Mouse (Mus musculus) MEL (cell line): Measurements from ENCODE around the gene Trib3. TPM values are rescaled to one million over a fixed set of nuclear protein-coding genes. Genes with fewer than 3 reads are reported as not detected.
A peak's percentile ranks its signal among the peaks of the same experiment; 100 is the strongest.

ENCODE experiments used
- DNase-seq: peaks from one replicate; pipeline ENCODE4 v3.0.0; 2011; ENCODE audit warnings: low read depth, low spot score
- H3K27ac ChIP-seq: 2 replicates; pipeline ENCODE4 v1.5.1; 2012; ENCODE audit warnings: low read depth, mild to moderate bottlenecking, control low read depth, low read length, moderate library complexity; ENCODE audit not compliant: control insufficient read depth
- H3K27me3 ChIP-seq, 2 experiments: fragments of 150-350 bp in 1 of 2; sonication (generic) in 1 of 2; 2 replicates each; pipeline ENCODE4 v1.6.1; 2012; ENCODE audit warnings: low read length in 2 of 2, mild to moderate bottlenecking in 2 of 2, improper control_type of control experiment in 1 of 2, moderate library complexity in 1 of 2; ENCODE audit not compliant: insufficient read depth in 2 of 2, control insufficient read depth in 1 of 2
- H3K36me3 ChIP-seq, 2 experiments: 2 replicates each; pipeline ENCODE4 v1.6.1; 2012 to 2014; ENCODE audit warnings: low read length in 2 of 2, improper control_type of control experiment in 1 of 2, inconsistent platforms in 1 of 2, mild to moderate bottlenecking in 1 of 2; ENCODE audit not compliant: insufficient read depth in 2 of 2, control insufficient read depth in 1 of 2
- H3K4me1 ChIP-seq, 2 experiments: fragments of 150-350 bp in 1 of 2; sonication (generic) in 1 of 2; 2 replicates each; pipeline ENCODE4 v1.6.1; 2012; ENCODE audit warnings: low read length in 2 of 2, improper control_type of control experiment in 1 of 2, mild to moderate bottlenecking in 1 of 2; ENCODE audit not compliant: insufficient read depth in 2 of 2, control insufficient read depth in 1 of 2
- H3K4me3 ChIP-seq, 2 experiments: fragments of 150-350 bp in 1 of 2; sonication (generic) in 1 of 2; 2 replicates each; pipeline ENCODE4 v1.5.1; 2012; ENCODE audit warnings: low read depth in 2 of 2, low read length in 2 of 2, mild to moderate bottlenecking in 2 of 2, moderate library complexity in 2 of 2, control low read depth in 1 of 2, improper control_type of control experiment in 1 of 2; ENCODE audit not compliant: control insufficient read depth in 1 of 2, insufficient read depth in 1 of 2
- H3K79me2 ChIP-seq: 2 replicates; pipeline ENCODE4 v1.6.1; 2012; ENCODE audit warnings: mild to moderate bottlenecking, low read length, moderate library complexity; ENCODE audit not compliant: control insufficient read depth, poor library complexity, insufficient read depth
- H3K9ac ChIP-seq: 2 replicates; pipeline ENCODE4 v1.6.1; 2012; ENCODE audit warnings: low read depth, mild to moderate bottlenecking, control low read depth, low read length, moderate library complexity; ENCODE audit not compliant: control insufficient read depth, poor library complexity, severe bottlenecking
- H3K9me3 ChIP-seq: fragments of 150-350 bp; sonication (generic); replicated peaks from 2 replicates; pipeline ENCODE4 v1.6.1; 2012; ENCODE audit warnings: mild to moderate bottlenecking, low read length, improper control_type of control experiment, moderate library complexity; ENCODE audit not compliant: insufficient read depth
- BHLHE40 ChIP-seq: IDR thresholded peaks from 2 replicates; pipeline ENCODE4 v1.6.1; 2012; ENCODE audit warnings: low read depth, mild to moderate bottlenecking, inconsistent platforms, low read length, improper control_type of control experiment, borderline replicate concordance
- CHD1 ChIP-seq: IDR thresholded peaks from 2 replicates; pipeline ENCODE4 v1.6.1; 2012; ENCODE audit warnings: low read depth, mild to moderate bottlenecking, inconsistent platforms, low read length, improper control_type of control experiment
- CHD2 ChIP-seq: IDR thresholded peaks from 2 replicates; pipeline ENCODE4 v1.6.1; 2011; ENCODE audit warnings: low read length, improper control_type of control experiment
- CTCF ChIP-seq, 3 experiments: IDR thresholded peaks in 2 of 3; conservative IDR thresholded peaks in 1 of 3; 2 replicates each; pipeline ENCODE4 v1.5.1; 2011 to 2012; ENCODE audit warnings: low read length in 3 of 3, low read depth in 2 of 3, mild to moderate bottlenecking in 2 of 3, improper control_type of control experiment in 1 of 3, inconsistent platforms in 1 of 3, mixed read lengths in 1 of 3, moderate library complexity in 1 of 3; ENCODE audit not compliant: control insufficient read depth in 1 of 3, insufficient read depth in 1 of 3, poor library complexity in 1 of 3, severe bottlenecking in 1 of 3
- ELF1 ChIP-seq: IDR thresholded peaks from 2 replicates; pipeline ENCODE4 v1.6.1; 2014; ENCODE audit warnings: low read depth, mild to moderate bottlenecking, inconsistent platforms, low read length, improper control_type of control experiment, moderate library complexity
- EP300 ChIP-seq, 2 experiments: IDR thresholded peaks; 2 replicates each; pipeline ENCODE4 v1.6.1; 2011; ENCODE audit warnings: improper control_type of control experiment in 2 of 2, low read length in 2 of 2, low read depth in 1 of 2, mild to moderate bottlenecking in 1 of 2
- ETS1 ChIP-seq: IDR thresholded peaks from 2 replicates; pipeline ENCODE4 v1.6.1; 2012; ENCODE audit warnings: low read depth, mild to moderate bottlenecking, inconsistent platforms, low read length, improper control_type of control experiment, moderate library complexity
- GABPA ChIP-seq: IDR thresholded peaks from 2 replicates; pipeline ENCODE4 v1.6.1; 2012; ENCODE audit warnings: low read depth, mild to moderate bottlenecking, inconsistent platforms, low read length, improper control_type of control experiment, moderate library complexity
- GATA1 ChIP-seq: IDR thresholded peaks from 2 replicates; pipeline ENCODE4 v1.6.1; 2011; ENCODE audit warnings: low read depth, low read length, improper control_type of control experiment
- HCFC1 ChIP-seq: IDR thresholded peaks from 2 replicates; pipeline ENCODE4 v1.6.1; 2012; ENCODE audit warnings: low read depth, mild to moderate bottlenecking, inconsistent platforms, low read length, improper control_type of control experiment, moderate library complexity
- KAT2A ChIP-seq: conservative IDR thresholded peaks from 2 replicates; pipeline ENCODE4 v1.6.1; 2012; ENCODE audit warnings: low read depth, low read length, improper control_type of control experiment, inconsistent platforms
- MAX ChIP-seq: IDR thresholded peaks from 2 replicates; pipeline ENCODE4 v1.6.1; 2011; ENCODE audit warnings: low read length, improper control_type of control experiment
- MAZ ChIP-seq: IDR thresholded peaks from 2 replicates; pipeline ENCODE4 v1.6.1; 2012; ENCODE audit warnings: low read depth, mild to moderate bottlenecking, inconsistent platforms, low read length, improper control_type of control experiment
- MEF2A ChIP-seq: IDR thresholded peaks from 2 replicates; pipeline ENCODE4 v1.6.1; 2014; ENCODE audit warnings: low read depth, mild to moderate bottlenecking, inconsistent platforms, low read length, improper control_type of control experiment; ENCODE audit not compliant: poor library complexity, insufficient replicate concordance, severe bottlenecking; ENCODE audit errors: extremely low read depth
- MXI1 ChIP-seq: IDR thresholded peaks from 2 replicates; pipeline ENCODE4 v1.6.1; 2011; ENCODE audit warnings: mild to moderate bottlenecking, low read depth, low read length, improper control_type of control experiment
- MYB ChIP-seq: IDR thresholded peaks from 2 replicates; pipeline ENCODE4 v1.6.1; 2011; ENCODE audit warnings: mild to moderate bottlenecking, low read depth, low read length, improper control_type of control experiment
- MYC ChIP-seq: IDR thresholded peaks from 2 replicates; pipeline ENCODE4 v1.6.1; 2011; ENCODE audit warnings: low read depth, mild to moderate bottlenecking, low read length, improper control_type of control experiment, moderate library complexity
- NELFE ChIP-seq: IDR thresholded peaks from 2 replicates; pipeline ENCODE4 v1.6.1; 2011; ENCODE audit warnings: low read depth, low read length, improper control_type of control experiment
- NRF1 ChIP-seq: IDR thresholded peaks from 2 replicates; pipeline ENCODE4 v1.6.1; 2014; ENCODE audit warnings: low read depth, mild to moderate bottlenecking, inconsistent platforms, low read length, improper control_type of control experiment, moderate library complexity; ENCODE audit not compliant: poor library complexity, insufficient read depth, severe bottlenecking
- POLR2A ChIP-seq, 2 experiments: IDR thresholded peaks; 2 replicates each; pipeline ENCODE4 v1.6.1; 2011 to 2012; ENCODE audit warnings: low read length in 2 of 2, mild to moderate bottlenecking in 2 of 2, control low read depth in 1 of 2, improper control_type of control experiment in 1 of 2, low read depth in 1 of 2, moderate library complexity in 1 of 2; ENCODE audit not compliant: control insufficient read depth in 1 of 2, insufficient read depth in 1 of 2, poor library complexity in 1 of 2
- POLR2AphosphoS2 ChIP-seq: IDR thresholded peaks from 2 replicates; pipeline ENCODE4 v1.6.1; 2011; ENCODE audit warnings: low read length, improper control_type of control experiment
- RAD21 ChIP-seq: IDR thresholded peaks from 2 replicates; pipeline ENCODE4 v1.6.1; 2011; ENCODE audit warnings: mild to moderate bottlenecking, low read depth, low read length, improper control_type of control experiment
- SIN3A ChIP-seq: IDR thresholded peaks from 2 replicates; pipeline ENCODE4 v1.6.1; 2012; ENCODE audit warnings: low read length, improper control_type of control experiment, inconsistent platforms
- SMC3 ChIP-seq: IDR thresholded peaks from 2 replicates; pipeline ENCODE4 v1.6.1; 2011; ENCODE audit warnings: low read depth, low read length, improper control_type of control experiment
- TAL1 ChIP-seq: IDR thresholded peaks from 2 replicates; pipeline ENCODE4 v1.6.1; 2012; ENCODE audit warnings: mild to moderate bottlenecking, inconsistent platforms, low read length, moderate library complexity, mixed read lengths
- TBP ChIP-seq: IDR thresholded peaks from 2 replicates; pipeline ENCODE4 v1.8.0; 2011; ENCODE audit warnings: low read depth, low read length, improper control_type of control experiment
- USF1 ChIP-seq: IDR thresholded peaks from 2 replicates; pipeline ENCODE4 v1.6.1; 2014; ENCODE audit warnings: low read depth, mild to moderate bottlenecking, inconsistent platforms, low read length, improper control_type of control experiment, moderate library complexity
- ZMIZ1 ChIP-seq: IDR thresholded peaks from 2 replicates; pipeline ENCODE4 v1.6.1; 2012; ENCODE audit warnings: low read depth, mild to moderate bottlenecking, inconsistent platforms, low read length, improper control_type of control experiment, moderate library complexity
- ZNF384 ChIP-seq: IDR thresholded peaks from 2 replicates; pipeline ENCODE4 v1.6.1; 2012; ENCODE audit warnings: low read depth, mild to moderate bottlenecking, inconsistent platforms, low read length, improper control_type of control experiment
- polyA plus RNA-seq, 2 experiments: library from polyadenylated mRNA; stranded (reverse) in 1 of 2; unstranded in 1 of 2; fragments of >175 nt in 1 of 2; fragments of >200 nt in 1 of 2; gene quantifications; 2 replicates each; pipeline versions ENCODE4 v1.2.1 to v1.2.4; 2012; ENCODE audit warnings: low replicate concordance in 2 of 2, low read depth in 1 of 2; ENCODE audit not compliant: insufficient read length in 2 of 2, insufficient read depth in 1 of 2, missing spikeins in 1 of 2
- total RNA-seq: library from RNA; depleted of rRNA; stranded (reverse); fragments of 300-350 nt; gene quantifications from 2 replicates; pipeline ENCODE4 v1.2.3, GENCODE M21; 2012

Gene Trib3
- total and polyA plus RNA-seq, 3 experiments = 6.1 to 34.9 TPM; not detected in 1

- no peak for TF ChIP-seq TAL1
- TF ChIP-seq NRF1 = peak; percentile 48
- no peak for TF ChIP-seq CHD2
- TF ChIP-seq SIN3A = peak; percentile 97
Observed at GRCm38 (mm10) chr2:152332101-152332825, 11.6 kb downstream of the Trib3 start, which contains the start of gene Rbck1 (continued).

GRCm38 (mm10) chr2:152330858-152331423 lies 12.9 kb downstream of the Trib3 start:
- TF ChIP-seq TBP (no peak), MYC (peak; percentile 89), GATA1 (0 out of 2 replicates have a peak, but pooled peaks have one; percentile 26), POLR2A (IDR thresholded peaks at IDR 0.05; ENCODE audit: control insufficient read depth in 1 of 2, insufficient read depth in 1 of 2, low read depth in 1 of 2, low read length in 2 of 2, poor library complexity in 1 of 2) (no peak), MAX (peak; percentile 81), GABPA (no peak), BHLHE40 (peak; percentile 80), MYB (no peak), USF1 (peak; percentile 52; the same call in 1 of the 2 replicates), CHD2 (no peak), NRF1 (no peak), MXI1 (peak; percentile 87), MEF2A (no peak), TAL1 (peak; percentile 32; the same call in 1 of the 2 replicates), SMC3 (no peak), RAD21 (no peak), KAT2A (no peak), ELF1 (no peak), POLR2AphosphoS2 (no peak), EP300 (IDR thresholded peaks at IDR 0.05; ENCODE audit: low read depth in 1 of 2, low read length in 2 of 2) (no peak), CTCF (IDR thresholded peaks at IDR 0.05 in 2 of 3, conservative IDR thresholded peaks at IDR 0.05 in 1 of 3; ENCODE audit: control insufficient read depth in 1 of 3, insufficient read depth in 1 of 3, low read depth in 2 of 3, low read length in 3 of 3, poor library complexity in 1 of 3, severe bottlenecking in 1 of 3) (no peak), ZMIZ1 (no peak), SIN3A (peak; percentile 8; the same call in 1 of the 2 replicates), ETS1 (no peak), ZNF384 (no peak), NELFE (peak; percentile 23; the same call in 1 of the 2 replicates), CHD1 (no peak), MAZ (no peak), HCFC1 (no peak)
- Histone ChIP-seq H3K36me3 (peaks cover 0 to 38% of the 10 kb centered on the region in 2 experiments; a peak in 3 of 4 replicates), H3K79me2 (peaks cover 28% of the 10 kb centered on the region), H3K27ac (peak overlapping the region; percentile 92; the same call in 1 of the 2 replicates), H3K4me1 (peaks cover 23 to 37% of the 10 kb centered on the region in 2 experiments), H3K4me3 (peak overlapping the region; percentile 96 to 98), H3K9ac (peak overlapping the region; percentile 96), H3K9me3 (no peaks in the 10 kb centered on the region), H3K27me3 (no peaks in the 10 kb centered on the region)
- peak; percentile 52 for DNase-seq
